ENCODE assay signal across 8 mouse cellular contexts in genomic region chr3:25653010-25653409, GRCm38 (mm10).
DNase-seq lines count a peak whose midpoint lies in the region; ATAC-seq and TF ChIP-seq lines count a peak whose summit lies in the region.

No protein-coding gene starts in this region.

- no peaks in the 10 kb centered on the region for H3K27me3 ChIP-seq in midbrain, embryonic 10.5 days (ENCODE audit: low read depth, poor library complexity, severe bottlenecking)
- no peaks in the 10 kb centered on the region for H3K27me3 ChIP-seq in midbrain, embryonic 16.5 days (ENCODE audit: control insufficient read depth, insufficient read depth, low read depth, low read length)
- no peaks in the 10 kb centered on the region for H3K27me3 ChIP-seq in kidney, postnatal 0 days (ENCODE audit: insufficient read depth, low read length)
- no peaks in the 10 kb centered on the region for H3K27me3 ChIP-seq in neural tube, embryonic 14.5 days (ENCODE audit: control insufficient read depth, insufficient read depth, low read length)

- H3K9me3 ChIP-seq in midbrain, embryonic 10.5 days (replicated peaks): no peaks in the 10 kb centered on the region
- no peaks in the 10 kb centered on the region for H3K9me3 ChIP-seq in midbrain, embryonic 16.5 days (replicated peaks; ENCODE audit: control insufficient read depth, low read length, poor library complexity, severe bottlenecking)
- no peaks in the 10 kb centered on the region for H3K9me3 ChIP-seq in kidney, postnatal 0 days (replicated peaks; ENCODE audit: low read length)
- no peaks in the 10 kb centered on the region for H3K9me3 ChIP-seq in neural tube, embryonic 14.5 days (ENCODE audit: control insufficient read depth, low read length)

- no peak overlapping the region for H3K4me2 ChIP-seq in midbrain, embryonic 16.5 days (ENCODE audit: low read length)
- no peak overlapping the region for H3K4me2 ChIP-seq in kidney, postnatal 0 days (ENCODE audit: low read length)
- no peak overlapping the region for H3K4me2 ChIP-seq in neural tube, embryonic 14.5 days (ENCODE audit: low read depth, low read length)

- peak; percentile 28 for DNase-seq in adrenal gland, adult 2 months
- DNase-seq in adrenal gland, adult 8-10 months: no peak
- peak; percentile 27 for DNase-seq in midbrain, embryonic 10.5 days (ENCODE audit: low spot score)
- peak; percentile 34 for DNase-seq in kidney, postnatal 0 days (ENCODE audit: low spot score)
- DNase-seq in B cell, adult 2 months: no peak

- TF ChIP-seq CTCF in kidney, postnatal 0 days (IDR thresholded peaks at IDR 0.05; ENCODE audit: low read depth): peak; percentile 63

- H3K36me3 ChIP-seq in midbrain, embryonic 10.5 days: no peaks in the 10 kb centered on the region
- no peaks in the 10 kb centered on the region for H3K36me3 ChIP-seq in midbrain, embryonic 16.5 days (ENCODE audit: control insufficient read depth, insufficient read depth, low read length)
- H3K36me3 ChIP-seq in kidney, postnatal 0 days (ENCODE audit: insufficient read depth, low read length): no peaks in the 10 kb centered on the region
- no peaks in the 10 kb centered on the region for H3K36me3 ChIP-seq in neural tube, embryonic 14.5 days (ENCODE audit: control insufficient read depth, insufficient read depth, low read length)

- H3K4me3 ChIP-seq in midbrain, embryonic 10.5 days: no peak overlapping the region
- no peak overlapping the region for H3K4me3 ChIP-seq in midbrain, embryonic 16.5 days (ENCODE audit: low read depth, low read length)
- H3K4me3 ChIP-seq in kidney, postnatal 0 days (replicated peaks; ENCODE audit: low read depth, low read length): no peak overlapping the region
- no peak overlapping the region for H3K4me3 ChIP-seq in neural tube, embryonic 14.5 days (ENCODE audit: low read depth, low read length)

- no peak overlapping the region for H3K27ac ChIP-seq in midbrain, embryonic 10.5 days (replicated peaks)
- no peak overlapping the region for H3K27ac ChIP-seq in midbrain, embryonic 16.5 days (ENCODE audit: low read length)
- no peak overlapping the region for H3K27ac ChIP-seq in kidney, postnatal 0 days
- no peak overlapping the region for H3K27ac ChIP-seq in neural tube, embryonic 14.5 days (ENCODE audit: low read depth, low read length)

- H3K9ac ChIP-seq in midbrain, embryonic 16.5 days (ENCODE audit: low read depth, low read length): no peak overlapping the region
- no peak overlapping the region for H3K9ac ChIP-seq in kidney, postnatal 0 days (ENCODE audit: low read depth, low read length)
- H3K9ac ChIP-seq in neural tube, embryonic 14.5 days (replicated peaks; ENCODE audit: low read depth, low read length): no peak overlapping the region

- H3K4me1 ChIP-seq in midbrain, embryonic 10.5 days: no peaks in the 10 kb centered on the region
- no peaks in the 10 kb centered on the region for H3K4me1 ChIP-seq in midbrain, embryonic 16.5 days (ENCODE audit: control insufficient read depth, insufficient read depth, low read length)
- H3K4me1 ChIP-seq in kidney, postnatal 0 days (replicated peaks; ENCODE audit: insufficient read depth, low read length): no peaks in the 10 kb centered on the region
- no peaks in the 10 kb centered on the region for H3K4me1 ChIP-seq in neural tube, embryonic 14.5 days (ENCODE audit: control insufficient read depth, insufficient read depth, low read length)

- WGBS in midbrain, embryonic 10.5 days: 81% methylated on average over 4 of the region's 4 CpGs
- WGBS in midbrain, embryonic 16.5 days: 74% methylated on average over 4 of the region's 4 CpGs
- 79% methylated on average over 4 of the region's 4 CpGs for WGBS in kidney, postnatal 0 days
- 76% methylated on average over 4 of the region's 4 CpGs for WGBS in neural tube, embryonic 14.5 days

- ATAC-seq in midbrain, embryonic 16.5 days: no peak
- ATAC-seq in common myeloid progenitor, adult 5-6 weeks (replicated peaks; ENCODE audit: low read depth, poor library complexity, severe bottlenecking): peak; percentile 54; the same call in 1 of the 2 replicates
- no peak for ATAC-seq in kidney, postnatal 0 days (replicated peaks; ENCODE audit: low FRiP score, low read depth)
- peak; percentile 51; the same call in 1 of the 2 replicates for ATAC-seq in neural tube, embryonic 14.5 days (ENCODE audit: low read depth)

Comparison
In these comparisons a context has a peak if more than half of its experiments do, and no peak if none do; other contexts are left out.
1. DNase-seq: peak in adrenal gland, adult 2 months (single experiment), midbrain, embryonic 10.5 days (single experiment) and kidney, postnatal 0 days (single experiment); none in adrenal gland, adult 8-10 months (single experiment) and B cell, adult 2 months (0 of 2).
2. ATAC-seq: peak in common myeloid progenitor, adult 5-6 weeks (single experiment) and neural tube, embryonic 14.5 days (single experiment); none in midbrain, embryonic 16.5 days (single experiment) and kidney, postnatal 0 days (single experiment).